Mouse (Mus musculus) neural tube, embryonic 11.5 days (tissue): ENCODE data around the gene Cfap157. TPM values are rescaled to one million over a fixed set of nuclear protein-coding genes. Genes with fewer than 3 reads are reported as not detected.

Experiments
- ATAC-seq: fragments of 200-750 bp; cut with Nextera tagmentation; 2 replicates; pipeline ENCODE4 v1.8.0; 2017; ENCODE audit warnings: moderate number of reproducible peaks, mild to moderate bottlenecking, moderate TSS enrichment, moderate library complexity; ENCODE audit not compliant: insufficient read depth, low FRiP score, low TSS enrichment
- DNase-seq: peaks from one replicate; pipeline ENCODE4 v3.0.0-alpha.2; 2015; ENCODE audit warnings: low spot score
- H3K27ac ChIP-seq: fragments of 300-500 bp; sonication (generic); 2 replicates; pipeline ENCODE4 v1.5.1; 2014; ENCODE audit warnings: low read depth, mild to moderate bottlenecking, low read length
- H3K27me3 ChIP-seq: fragments of 300-500 bp; sonication (generic); 2 replicates; pipeline ENCODE4 v1.6.1; 2014; ENCODE audit warnings: mild to moderate bottlenecking, low read length, mixed read lengths; ENCODE audit not compliant: control insufficient read depth, insufficient read depth
- H3K36me3 ChIP-seq: fragments of 300-500 bp; sonication (generic); 2 replicates; pipeline ENCODE4 v1.6.1; 2014; ENCODE audit warnings: mild to moderate bottlenecking, low read length, moderate library complexity, mixed read lengths; ENCODE audit not compliant: control insufficient read depth, insufficient read depth
- H3K4me1 ChIP-seq: fragments of 300-500 bp; sonication (generic); 2 replicates; pipeline ENCODE4 v1.6.1; 2014; ENCODE audit warnings: low read length, mixed read lengths; ENCODE audit not compliant: control insufficient read depth, insufficient read depth
- H3K4me2 ChIP-seq: fragments of 300-500 bp; sonication (generic); 2 replicates; pipeline ENCODE4 v1.6.1; 2014; ENCODE audit warnings: low read depth, mild to moderate bottlenecking, moderate library complexity
- H3K4me3 ChIP-seq: fragments of 300-500 bp; sonication (generic); 2 replicates; pipeline ENCODE4 v1.5.1; 2014; ENCODE audit warnings: low read depth, low read length
- H3K9ac ChIP-seq: fragments of 300-500 bp; sonication (generic); 2 replicates; pipeline ENCODE4 v1.6.1; 2014; ENCODE audit warnings: mild to moderate bottlenecking, low read length
- H3K9me3 ChIP-seq: fragments of 300-500 bp; sonication (generic); 2 replicates; pipeline ENCODE4 v1.6.1; 2016; ENCODE audit warnings: low read length; ENCODE audit not compliant: control insufficient read depth
- WGBS: fragments of 180-500 bp; shearing (Covaris S2); extraction: QIAGEN DNeasy Blood & Tissue Kit; methylation state at CpG from one replicate; pipeline ENCODE4 v1.1.7; 2014; 5-methylcytosine and 5-hydroxymethylcytosine counted together
- polyA plus RNA-seq: library from polyadenylated mRNA; unstranded; fragments of >200 nt; fragmentation: Nextera tagmentation; extraction: Ambion mirVana; gene quantifications from 2 replicates; pipeline ENCODE4 v1.2.1, GENCODE M21; 2014

Cfap157 gene
- polyA plus RNA-seq: 0.87 TPM in 1 of 2 replicates, not detected in the other

DNA sequence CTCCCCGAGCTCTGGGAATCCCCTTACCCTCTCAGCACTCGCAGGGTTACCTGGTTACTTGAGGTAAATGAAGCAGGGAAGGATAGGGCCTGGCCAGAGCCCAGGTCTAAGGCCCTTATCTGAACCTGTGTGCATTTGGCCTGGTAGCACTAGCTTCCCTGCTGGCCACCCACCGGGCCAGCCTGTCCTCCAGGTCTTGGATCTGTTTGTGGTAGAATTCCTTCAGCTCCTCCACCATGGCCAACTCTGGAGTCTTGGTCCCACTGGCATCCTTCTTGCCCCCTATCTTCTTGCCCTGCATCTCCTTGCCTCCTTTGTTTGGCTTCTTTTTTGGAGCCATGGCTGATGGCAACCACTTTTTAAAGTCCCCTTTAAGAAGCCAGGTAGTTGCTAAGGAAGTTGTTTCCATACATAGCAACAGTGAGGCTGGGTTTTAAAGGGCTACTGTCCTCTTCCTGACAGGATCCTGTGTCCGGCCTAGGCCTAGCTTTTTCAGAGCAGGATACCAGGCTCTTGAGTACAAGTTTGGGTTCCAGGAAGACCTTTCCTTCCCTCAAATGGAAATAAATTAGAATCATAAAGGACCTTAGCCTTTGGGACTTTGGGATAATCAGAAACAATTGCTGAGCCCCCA lies at the start of gene Cfap157:
TSS of gene Cfap157 (minus strand) at position 381 of the 634 bp plus-strand sequence.
- 73% methylated on average over 4 of the region's 4 CpGs for WGBS
- ATAC-seq (no peak), DNase-seq (no peak)
- Histone ChIP-seq H3K4me2 (no peak within 1 kb of the TSS), H3K9me3 (no peaks in the 10 kb centered on the region), H3K27me3 (no peaks in the 10 kb centered on the region), H3K27ac (no peak within 1 kb of the TSS), H3K4me1 (no peaks in the 10 kb centered on the region), H3K36me3 (no peaks in the 10 kb centered on the region), H3K4me3 (no peak within 1 kb of the TSS), H3K9ac (no peak within 1 kb of the TSS)

DNA sequence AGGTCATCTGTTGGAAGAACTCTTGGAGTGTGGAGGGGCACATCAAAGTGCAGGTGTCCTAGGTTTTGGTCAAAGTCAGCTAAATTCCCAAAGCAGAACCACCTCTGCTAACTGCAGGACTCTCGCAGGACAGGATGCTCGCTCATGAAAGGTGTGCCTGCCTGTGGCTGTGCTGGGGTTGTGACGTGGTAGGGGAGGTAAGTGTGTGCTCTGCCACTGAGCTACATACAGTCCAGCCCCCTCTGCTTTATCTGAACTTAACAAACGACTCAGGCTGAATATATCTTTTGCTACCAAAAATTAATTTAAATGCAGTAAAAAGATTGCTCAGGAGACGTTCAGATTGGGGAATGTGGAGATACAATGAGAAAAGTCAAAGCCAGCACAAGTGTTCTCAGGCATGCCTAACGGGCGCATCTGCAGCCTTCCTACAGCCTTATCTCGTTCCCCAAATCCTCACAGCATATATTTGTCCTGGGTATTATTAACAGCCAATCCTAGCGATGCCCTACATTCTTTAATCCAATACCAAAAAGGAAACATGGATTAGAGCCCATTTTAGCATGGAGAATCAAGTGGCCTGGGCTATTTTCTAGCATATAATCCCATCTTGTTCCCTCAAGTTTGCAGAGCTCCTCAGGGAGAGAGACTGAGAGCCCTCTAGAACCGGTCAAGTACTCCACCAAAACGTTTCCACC lies 44.9 kb upstream of the Cfap157 start:
- no peaks in the 10 kb centered on the region for H3K27me3 ChIP-seq
- WGBS: 84% methylated on average over 11 of the region's 11 CpGs

DNA sequence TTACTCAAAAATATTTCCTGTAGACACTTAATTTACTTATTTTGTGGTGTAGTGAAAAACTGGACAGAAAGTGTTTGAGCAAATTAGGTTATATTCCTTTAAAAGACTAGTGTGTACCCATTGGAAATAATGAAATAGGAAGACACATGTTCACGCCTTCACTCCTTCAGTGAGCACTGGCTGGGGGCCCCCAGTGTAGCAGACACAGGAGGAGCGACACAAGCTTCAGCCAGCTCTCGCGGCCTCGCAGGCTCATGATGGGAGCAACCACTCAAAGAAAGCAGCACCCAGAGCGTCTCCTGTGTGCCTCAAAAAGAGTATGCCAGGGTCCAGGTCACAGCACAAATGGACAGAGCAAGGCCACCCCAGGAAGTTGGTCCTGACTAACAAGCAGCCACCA lies 41.6 kb upstream of the Cfap157 start:
- Histone ChIP-seq H3K27me3 (no peaks in the 10 kb centered on the region), H3K27ac (no peak overlapping the region), H3K4me1 (peaks cover 19% of the 10 kb centered on the region), H3K9me3 (no peaks in the 10 kb centered on the region), H3K4me3 (no peak overlapping the region), H3K9ac (no peak overlapping the region), H3K4me2 (no peak overlapping the region), H3K36me3 (no peaks in the 10 kb centered on the region)
- WGBS: 89% methylated on average over 6 of the region's 6 CpGs
- DNase-seq (no peak), ATAC-seq (no peak)

More for the DNA sequence above, 44.9 kb upstream of the Cfap157 start:
- no peak overlapping the region for H3K4me3 ChIP-seq
- H3K27ac ChIP-seq: no peak overlapping the region
- no peak for DNase-seq
- H3K9ac ChIP-seq: no peak overlapping the region
- ATAC-seq: no peak
- no peaks in the 10 kb centered on the region for H3K36me3 ChIP-seq
- no peaks in the 10 kb centered on the region for H3K9me3 ChIP-seq
- peaks cover 4% of the 10 kb centered on the region; the same call in 1 of the 2 replicates for H3K4me1 ChIP-seq
- no peak overlapping the region for H3K4me2 ChIP-seq

DNA sequence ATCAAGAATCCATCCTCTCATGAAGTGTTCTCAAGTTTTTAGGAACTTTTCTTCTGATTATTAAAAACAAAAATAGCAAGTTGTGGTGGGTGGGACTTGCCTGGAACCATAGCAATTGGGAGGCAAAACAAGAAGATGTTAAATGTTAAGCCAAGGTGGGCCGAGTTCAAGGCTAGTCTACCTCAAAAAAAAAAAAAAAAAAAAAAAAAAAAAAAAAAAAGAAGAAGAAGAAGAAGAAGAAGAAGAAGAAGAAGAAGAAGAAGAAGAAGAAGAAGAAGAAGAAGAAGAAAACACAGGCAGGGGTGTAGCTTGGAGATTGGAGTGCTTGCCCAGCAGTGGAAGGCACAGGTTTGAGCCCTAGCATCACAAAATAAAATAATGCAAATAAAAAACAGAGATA lies 40.5 kb upstream of the Cfap157 start:
- Histone ChIP-seq H3K9ac (no peak overlapping the region), H3K27ac (peak overlapping the region; percentile 75), H3K4me2 (no peak overlapping the region), H3K27me3 (no peaks in the 10 kb centered on the region), H3K36me3 (no peaks in the 10 kb centered on the region; the same call in 1 of the 2 replicates), H3K4me3 (no peak overlapping the region), H3K4me1 (peaks cover 19% of the 10 kb centered on the region), H3K9me3 (no peaks in the 10 kb centered on the region)
- 89% methylated on average over 1 of the region's 1 CpGs for WGBS
- ATAC-seq (no peak), DNase-seq (no peak)

DNA sequence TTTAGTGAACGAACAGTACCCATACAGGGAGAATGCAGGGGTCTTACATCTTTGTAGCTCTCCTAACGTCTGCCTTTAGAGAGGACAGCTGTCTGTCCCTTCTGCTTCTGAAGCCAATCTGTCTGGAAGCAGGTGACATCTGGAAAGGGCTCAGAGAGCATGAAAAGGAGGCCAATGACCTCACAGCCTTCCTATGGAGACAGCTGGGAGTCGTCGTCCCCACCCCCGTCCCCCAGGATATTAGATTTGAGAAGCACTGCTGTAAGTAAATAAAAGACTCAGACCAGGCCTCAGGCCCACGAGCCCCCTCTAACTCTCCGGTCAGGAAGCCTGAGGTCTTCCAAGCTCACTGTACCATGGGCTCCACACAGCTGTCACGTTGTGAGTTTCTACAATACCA lies 40.0 kb upstream of the Cfap157 start:
- Histone ChIP-seq H3K4me3 (no peak overlapping the region), H3K9me3 (no peaks in the 10 kb centered on the region), H3K9ac (no peak overlapping the region), H3K4me1 (peaks cover 19% of the 10 kb centered on the region), H3K4me2 (no peak overlapping the region), H3K27ac (peak overlapping the region; percentile 75), H3K36me3 (no peaks in the 10 kb centered on the region; the same call in 1 of the 2 replicates), H3K27me3 (no peaks in the 10 kb centered on the region)
- no peak for ATAC-seq
- WGBS: 28% methylated on average over 8 of the region's 8 CpGs
- peak; percentile 34 for DNase-seq

DNA sequence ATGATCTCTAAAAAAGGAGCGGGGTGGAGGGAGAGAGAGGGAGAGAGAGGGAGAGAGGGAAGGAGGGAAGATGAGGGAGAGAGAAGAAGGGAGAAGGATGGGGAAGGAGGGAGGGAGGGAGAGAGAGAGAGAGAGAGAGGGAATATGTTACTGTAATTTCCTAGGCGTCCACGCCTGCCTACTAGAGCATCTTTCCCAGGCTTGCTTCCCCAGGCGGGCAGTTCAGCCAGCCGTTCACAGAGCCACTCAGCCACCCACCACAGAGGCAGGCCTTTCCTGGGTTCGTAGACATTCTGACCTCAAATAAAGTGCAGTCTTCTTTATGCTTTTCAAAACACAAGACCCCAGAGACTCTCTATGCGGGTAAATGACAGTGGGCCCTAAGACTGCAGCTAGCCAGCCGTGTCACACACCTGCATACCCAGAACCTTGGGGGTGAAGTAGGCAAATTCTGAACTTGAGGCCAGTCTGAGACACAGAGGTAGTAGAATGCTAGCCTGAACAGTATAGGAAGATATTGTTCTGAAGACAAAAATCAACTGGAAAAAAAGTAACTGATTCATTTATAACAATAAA lies 39.4 kb upstream of the Cfap157 start:
- Histone ChIP-seq H3K27ac (peak overlapping the region; percentile 75), H3K9ac (no peak overlapping the region; the same call in 1 of the 2 replicates), H3K4me1 (peaks cover 19% of the 10 kb centered on the region), H3K36me3 (no peaks in the 10 kb centered on the region; the same call in 1 of the 2 replicates), H3K4me2 (no peak overlapping the region), H3K9me3 (no peaks in the 10 kb centered on the region), H3K27me3 (no peaks in the 10 kb centered on the region), H3K4me3 (no peak overlapping the region)
- DNase-seq (no peak), ATAC-seq (no peak)
- 47% methylated on average over 8 of the region's 8 CpGs for whole genome bisulfite sequencing

DNA sequence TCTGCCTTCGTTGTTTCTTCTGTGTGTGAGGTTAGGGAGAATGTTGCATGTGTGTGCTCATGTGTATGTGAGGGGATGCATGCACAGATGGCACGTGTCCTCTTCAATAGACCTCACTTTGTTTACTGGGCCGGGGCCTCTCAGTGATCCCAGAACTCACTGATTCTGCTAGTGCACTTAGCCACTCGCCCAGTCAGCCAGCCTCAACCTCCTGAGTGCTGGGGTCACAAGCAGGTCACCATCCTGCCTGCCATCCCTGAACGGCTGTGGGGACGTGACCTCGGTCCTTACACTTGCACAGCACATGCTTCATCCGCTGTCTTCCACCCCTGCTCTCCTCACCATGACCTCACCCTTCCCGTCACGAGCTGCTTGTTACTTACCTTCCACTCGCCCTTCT lies 38.9 kb upstream of the Cfap157 start:
- H3K4me3 ChIP-seq: no peak overlapping the region
- no peaks in the 10 kb centered on the region for H3K9me3 ChIP-seq
- DNase-seq (peak; percentile 40), ATAC-seq (no peak)
- H3K4me2 ChIP-seq: no peak overlapping the region
- H3K4me1 ChIP-seq: peaks cover 19% of the 10 kb centered on the region
- H3K27ac ChIP-seq: peak overlapping the region; percentile 75
- H3K9ac ChIP-seq: no peak overlapping the region; the same call in 1 of the 2 replicates
- H3K27me3 ChIP-seq: no peaks in the 10 kb centered on the region
- no peaks in the 10 kb centered on the region; the same call in none of the 2 replicates for H3K36me3 ChIP-seq
- 32% methylated on average over 11 of the region's 11 CpGs for WGBS

DNA sequence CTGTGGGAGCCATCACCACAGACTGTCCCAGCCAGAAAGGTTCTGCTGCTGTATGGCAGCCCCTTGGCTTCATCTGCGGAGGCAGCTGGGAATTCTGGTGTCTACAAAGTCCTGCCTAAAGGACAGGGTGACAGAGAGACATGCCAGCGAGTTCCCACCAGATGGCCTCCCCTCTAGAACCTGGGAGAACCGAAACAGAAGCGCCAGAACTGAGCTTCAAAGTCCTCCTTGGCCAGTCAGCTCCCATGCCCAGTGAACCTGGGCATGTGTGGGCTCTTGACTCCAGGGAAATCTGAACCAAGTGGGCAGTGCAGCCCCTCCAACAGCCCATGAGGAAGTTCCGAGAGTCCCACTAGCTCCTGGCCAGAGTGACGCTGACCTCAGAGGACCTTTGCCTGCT lies 38.4 kb upstream of the Cfap157 start:
- Histone ChIP-seq H3K36me3 (peaks cover 2% of the 10 kb centered on the region), H3K27ac (peak overlapping the region; percentile 75), H3K9ac (no peak overlapping the region), H3K4me3 (no peak overlapping the region), H3K27me3 (no peaks in the 10 kb centered on the region), H3K4me1 (peaks cover 20% of the 10 kb centered on the region), H3K4me2 (no peak overlapping the region), H3K9me3 (no peaks in the 10 kb centered on the region)
- DNase-seq (no peak), ATAC-seq (no peak)
- 82% methylated on average over 6 of the region's 6 CpGs for WGBS
